In the genomic region with DNA sequence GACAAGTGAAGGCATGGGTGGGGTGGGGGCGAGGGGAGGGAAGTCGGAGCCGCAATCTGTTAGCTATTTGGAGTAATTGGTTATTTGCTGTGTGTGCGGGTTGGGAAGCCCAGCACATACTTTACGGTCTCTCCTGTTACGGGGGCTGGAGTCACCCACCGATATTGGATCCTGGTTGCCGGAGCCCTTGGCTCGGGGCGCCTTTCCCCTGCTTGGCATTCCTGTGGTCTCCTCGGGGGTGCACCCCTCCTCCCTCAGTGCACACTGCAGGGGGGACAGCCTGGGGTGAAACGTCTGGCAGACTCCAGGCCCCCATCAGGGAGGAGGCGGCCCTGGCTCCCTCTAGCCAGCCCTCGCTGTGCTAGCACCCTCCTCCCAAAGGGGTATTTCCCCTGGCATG, we compare ENCODE assay signal across 17 mouse cellular contexts.
"Had no signal": no experiment of that assay in that cellular context is flagged by ENCODE, and none has a peak within 500 bp of the region (broad histone marks: within the 10 kb centered on the region; RNA-seq: fewer than 3 reads in every experiment).

No protein-coding gene starts in this region.

- H3K4me1 ChIP-seq: liver, embryonic 13.5 days; lung, embryonic 15.5 days; megakaryocyte, embryonic 14.5 days; midbrain, embryonic 15.5 days; neural tube, embryonic 12.5 days; stomach, embryonic 15.5 days had no signal

- H3K27me3 ChIP-seq: limb, embryonic 13.5 days; liver, embryonic 13.5 days; lung, embryonic 15.5 days; midbrain, embryonic 15.5 days; neural tube, embryonic 12.5 days; stomach, embryonic 15.5 days had no signal

- H3K36me3 ChIP-seq: limb, embryonic 13.5 days; liver, embryonic 13.5 days; lung, embryonic 15.5 days; midbrain, embryonic 15.5 days; neural tube, embryonic 12.5 days; stomach, embryonic 15.5 days had no signal

- H3K4me2 ChIP-seq: limb, embryonic 13.5 days; liver, embryonic 13.5 days; lung, embryonic 15.5 days; midbrain, embryonic 11.5 days; midbrain, embryonic 15.5 days; neural tube, embryonic 12.5 days; stomach, embryonic 15.5 days had no signal

- H3K27ac ChIP-seq: left cerebral cortex, adult 2 months; limb, embryonic 13.5 days; liver, embryonic 13.5 days; lung, embryonic 15.5 days; macrophage; midbrain, embryonic 15.5 days; neural tube, embryonic 12.5 days; stomach, embryonic 15.5 days had no signal

- ATAC-seq: liver, postnatal 0 days; midbrain, embryonic 15.5 days had no signal

- H3K9ac ChIP-seq: limb, embryonic 13.5 days; liver, embryonic 13.5 days; liver, postnatal 0 days; lung, embryonic 15.5 days; midbrain, embryonic 15.5 days; neural tube, embryonic 12.5 days; stomach, embryonic 15.5 days had no signal

- DNase-seq: kidney, adult 18-20 months; kidney, postnatal 10 days; liver, embryonic 13.5 days; liver, postnatal 0 days; lung, postnatal 14 days; spleen, adult 18-20 months; thymus, adult 18-20 months; thymus, postnatal 14 days had no signal

- H3K4me3 ChIP-seq: left cerebral cortex, adult 2 months; limb, embryonic 13.5 days; liver, embryonic 13.5 days; lung, embryonic 15.5 days; megakaryocyte, embryonic 14.5 days; midbrain, embryonic 15.5 days; neural tube, embryonic 12.5 days; stomach, embryonic 15.5 days had no signal

- H3K9me3 ChIP-seq: limb, embryonic 13.5 days; lung, embryonic 15.5 days; midbrain, embryonic 15.5 days; neural tube, embryonic 12.5 days; stomach, embryonic 15.5 days had no signal
